Mouse (Mus musculus): ENCODE results near the gene Agbl1. TPM values are rescaled to one million over a fixed set of nuclear protein-coding genes. Genes with fewer than 3 reads are reported as not detected.

Agbl1 gene
- polyA plus RNA-seq, 1 experiment = not detected

DNA sequence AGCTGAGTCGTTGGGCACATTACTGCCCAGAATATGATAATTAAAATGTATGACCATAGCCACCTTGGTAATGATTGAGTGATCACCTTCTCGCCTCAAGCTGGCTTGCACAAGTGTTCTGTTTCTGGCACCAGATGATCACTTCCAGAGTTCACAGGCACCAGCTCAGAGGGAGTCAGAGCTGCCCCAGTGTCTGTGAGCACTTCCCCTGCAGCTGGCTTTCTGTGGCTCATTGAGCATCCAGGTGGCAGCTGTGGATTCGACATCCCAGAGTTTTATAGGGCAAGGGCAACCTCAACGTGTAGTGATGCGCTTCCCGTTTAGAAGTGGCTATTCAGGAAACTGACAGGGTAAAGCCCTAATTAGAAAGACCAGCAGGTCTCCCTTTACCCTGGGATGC, 244.5 kb downstream of the Agbl1 start:
- Histone ChIP-seq H3K4me3 (ENCODE audit: insufficient read depth, poor library complexity, severe bottlenecking) (no peak overlapping the region), H3K36me3 (ENCODE audit: control insufficient read depth, insufficient read depth) (no peaks in the 10 kb centered on the region), H3K79me2 (ENCODE audit: control insufficient read depth, insufficient read depth) (no peaks in the 10 kb centered on the region), H3K27me3 (ENCODE audit: control insufficient read depth, insufficient read depth, insufficient read length) (no peaks in the 10 kb centered on the region), H3ac (ENCODE audit: control insufficient read depth, insufficient read length, low read depth) (no peak overlapping the region), H3K79me3 (ENCODE audit: low read depth) (no peaks in the 10 kb centered on the region)
- TF ChIP-seq CEBPB (IDR thresholded peaks at IDR 0.05; ENCODE audit: low read depth) (no peak), MYOG (IDR thresholded peaks at IDR 0.05; ENCODE audit: control insufficient read depth, extremely low read depth, insufficient read length) (no peak), MYOD1 (IDR thresholded peaks at IDR 0.05; ENCODE audit: control insufficient read depth, insufficient read length, low read depth) (no peak)

DNA sequence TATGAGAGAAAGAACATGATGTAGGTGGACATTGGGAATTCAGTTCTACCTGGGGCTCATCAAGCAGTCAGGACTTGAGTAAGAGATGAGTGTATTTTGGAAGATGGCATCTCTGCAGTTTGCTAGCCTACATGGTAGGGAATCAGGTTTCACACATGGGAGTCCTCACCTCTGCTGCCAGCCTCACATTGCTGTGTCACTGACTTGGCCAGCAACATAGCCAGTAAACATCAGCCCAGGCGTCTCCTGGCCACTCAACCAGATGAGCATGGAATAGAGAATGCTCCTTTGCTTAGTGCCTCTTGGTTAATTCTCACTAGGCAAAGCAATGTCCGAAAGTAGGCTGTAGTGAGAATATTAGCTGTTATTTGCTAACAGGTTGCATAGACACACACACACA, 255.9 kb downstream of the Agbl1 start:
- no peaks in the 10 kb centered on the region for H3K27me3 ChIP-seq (ENCODE audit: control insufficient read depth, insufficient read depth, insufficient read length)
- no peak for TF ChIP-seq MYOG (IDR thresholded peaks at IDR 0.05; ENCODE audit: control insufficient read depth, extremely low read depth, insufficient read length)
- no peak for TF ChIP-seq CEBPB (IDR thresholded peaks at IDR 0.05; ENCODE audit: low read depth)
- no peak for TF ChIP-seq FOSL1 (IDR thresholded peaks at IDR 0.05; ENCODE audit: insufficient read depth, low read length, poor library complexity, severe bottlenecking)
- TF ChIP-seq CTCF (IDR thresholded peaks at IDR 0.05; ENCODE audit: control insufficient read depth, insufficient read depth, insufficient read length) = no peak
- TF ChIP-seq MAX (IDR thresholded peaks at IDR 0.05) = no peak
- TF ChIP-seq MYOD1 (IDR thresholded peaks at IDR 0.05; ENCODE audit: control insufficient read depth, insufficient read length, low read depth) = no peak
- TF ChIP-seq USF1 (IDR thresholded peaks at IDR 0.05; ENCODE audit: low read depth) = no peak
- H3K4me3 ChIP-seq (ENCODE audit: insufficient read depth, poor library complexity, severe bottlenecking) = no peak overlapping the region
- no peaks in the 10 kb centered on the region for H3K36me3 ChIP-seq (ENCODE audit: control insufficient read depth, insufficient read depth)
- H3K79me3 ChIP-seq (ENCODE audit: low read depth) = no peaks in the 10 kb centered on the region
- no peaks in the 10 kb centered on the region for H3K79me2 ChIP-seq (ENCODE audit: control insufficient read depth, insufficient read depth)
- no peak overlapping the region for H3ac ChIP-seq (ENCODE audit: control insufficient read depth, insufficient read length, low read depth)

DNA sequence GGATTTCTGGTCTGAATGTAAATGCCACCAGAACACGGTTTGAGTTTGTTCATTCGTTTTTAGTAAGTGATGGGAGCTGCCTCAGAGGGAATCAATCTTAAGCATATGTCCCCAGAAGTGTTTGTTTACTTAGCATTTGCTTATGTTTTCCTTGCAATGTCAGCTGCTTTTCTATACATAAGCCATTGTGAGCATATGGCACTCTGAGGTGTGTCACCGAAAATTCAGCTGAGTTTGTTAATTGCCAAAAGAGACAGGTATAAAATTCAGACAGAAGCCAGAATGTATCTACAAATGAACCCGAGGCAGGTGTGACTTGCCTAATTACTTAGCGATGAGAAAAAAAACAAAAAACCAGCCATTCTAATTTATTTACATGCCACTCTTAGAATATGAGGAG, 257.8 kb downstream of the Agbl1 start:
- Histone ChIP-seq H3K27me3 (ENCODE audit: control insufficient read depth, insufficient read depth, insufficient read length) (no peaks in the 10 kb centered on the region), H3K4me3 (ENCODE audit: insufficient read depth, poor library complexity, severe bottlenecking) (no peak overlapping the region), H3K79me2 (ENCODE audit: control insufficient read depth, insufficient read depth) (no peaks in the 10 kb centered on the region), H3K79me3 (ENCODE audit: low read depth) (no peaks in the 10 kb centered on the region), H3K36me3 (ENCODE audit: control insufficient read depth, insufficient read depth) (no peaks in the 10 kb centered on the region), H3ac (ENCODE audit: control insufficient read depth, insufficient read length, low read depth) (no peak overlapping the region)
- TF ChIP-seq USF1 (IDR thresholded peaks at IDR 0.05; ENCODE audit: low read depth) (no peak), CTCF (IDR thresholded peaks at IDR 0.05; ENCODE audit: control insufficient read depth, insufficient read depth, insufficient read length) (no peak)

DNA sequence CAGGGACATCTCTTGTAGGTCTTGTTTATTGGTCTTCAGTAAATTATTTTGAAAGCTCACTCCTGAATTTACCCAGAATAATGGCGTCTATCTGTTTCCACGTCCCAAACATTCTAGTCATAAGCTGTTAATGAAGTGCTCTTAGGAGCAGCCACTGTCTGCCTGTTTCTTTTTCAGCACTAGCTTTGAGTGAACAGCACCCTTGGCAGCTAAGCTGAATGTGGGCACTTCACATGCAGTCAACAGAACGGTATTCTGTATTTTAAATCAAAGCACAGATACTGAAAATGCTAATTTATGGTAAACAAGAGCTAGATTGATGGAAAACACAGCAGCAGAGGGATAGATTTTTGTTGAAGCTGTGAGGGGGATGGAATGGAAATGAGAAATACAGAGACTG, 294.6 kb downstream of the Agbl1 start:
- Histone ChIP-seq H3K4me3 (ENCODE audit: insufficient read depth, poor library complexity, severe bottlenecking) (no peak overlapping the region), H3K79me3 (ENCODE audit: low read depth) (no peaks in the 10 kb centered on the region), H3K79me2 (ENCODE audit: control insufficient read depth, insufficient read depth) (no peaks in the 10 kb centered on the region), H3K27me3 (ENCODE audit: control insufficient read depth, insufficient read depth, insufficient read length) (no peaks in the 10 kb centered on the region), H3K36me3 (ENCODE audit: control insufficient read depth, insufficient read depth) (no peaks in the 10 kb centered on the region), H3ac (ENCODE audit: control insufficient read depth, insufficient read length, low read depth) (no peak overlapping the region)
- TF ChIP-seq USF1 (IDR thresholded peaks at IDR 0.05; ENCODE audit: low read depth) (no peak), MYOG (IDR thresholded peaks at IDR 0.05; ENCODE audit: control insufficient read depth, extremely low read depth, insufficient read length) (no peak), FOSL1 (IDR thresholded peaks at IDR 0.05; ENCODE audit: insufficient read depth, low read length, poor library complexity, severe bottlenecking) (no peak), MAX (IDR thresholded peaks at IDR 0.05) (no peak), CEBPB (IDR thresholded peaks at IDR 0.05; ENCODE audit: low read depth) (no peak), MYOD1 (IDR thresholded peaks at IDR 0.05; ENCODE audit: control insufficient read depth, insufficient read length, low read depth) (no peak), CTCF (IDR thresholded peaks at IDR 0.05; ENCODE audit: control insufficient read depth, insufficient read depth, insufficient read length) (no peak)

- no peaks in the 10 kb centered on the region for H3K27me3 ChIP-seq (ENCODE audit: control insufficient read depth, insufficient read depth, insufficient read length)
- no peaks in the 10 kb centered on the region for H3K36me3 ChIP-seq (ENCODE audit: control insufficient read depth, insufficient read depth)
- H3K79me3 ChIP-seq (ENCODE audit: low read depth) = no peaks in the 10 kb centered on the region
- no peak overlapping the region for H3ac ChIP-seq (ENCODE audit: control insufficient read depth, insufficient read length, low read depth)
- TF ChIP-seq CTCF (IDR thresholded peaks at IDR 0.05; ENCODE audit: control insufficient read depth, insufficient read depth, insufficient read length) = no peak
- no peak for TF ChIP-seq MYOG (IDR thresholded peaks at IDR 0.05; ENCODE audit: control insufficient read depth, extremely low read depth, insufficient read length)
- TF ChIP-seq USF1 (IDR thresholded peaks at IDR 0.05; ENCODE audit: low read depth) = no peak
- no peak for TF ChIP-seq FOSL1 (IDR thresholded peaks at IDR 0.05; ENCODE audit: insufficient read depth, low read length, poor library complexity, severe bottlenecking)
- TF ChIP-seq MAX (IDR thresholded peaks at IDR 0.05) = no peak
- TF ChIP-seq CEBPB (IDR thresholded peaks at IDR 0.05; ENCODE audit: low read depth) = no peak
- TF ChIP-seq MYOD1 (IDR thresholded peaks at IDR 0.05; ENCODE audit: control insufficient read depth, insufficient read length, low read depth) = no peak
- no peaks in the 10 kb centered on the region for H3K79me2 ChIP-seq (ENCODE audit: control insufficient read depth, insufficient read depth)
- no peak overlapping the region for H3K4me3 ChIP-seq (ENCODE audit: insufficient read depth, poor library complexity, severe bottlenecking)
These were observed 316.8 kb downstream of the Agbl1 start for GRCm38 (mm10) chr7:76546456-76546855.

DNA sequence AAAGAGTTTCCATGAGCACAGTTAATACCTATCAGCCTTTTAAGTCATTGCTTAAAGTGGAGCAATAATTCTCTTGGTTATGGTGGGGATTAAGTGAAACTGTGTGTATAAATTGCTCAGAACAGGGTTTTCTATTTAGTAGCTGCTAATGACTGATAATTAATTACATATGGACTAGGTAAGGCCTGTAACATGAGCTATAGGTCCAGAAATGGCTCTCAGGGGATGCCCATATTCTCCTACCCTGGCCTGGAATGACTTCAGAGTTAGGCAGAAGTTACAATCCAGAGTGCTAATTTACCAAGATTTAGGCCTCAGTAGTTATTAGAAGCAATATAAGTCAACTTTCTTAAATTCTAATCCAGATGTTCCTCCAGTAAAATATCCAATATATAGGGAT, 317.6 kb downstream of the Agbl1 start:
- H3K27me3 ChIP-seq (ENCODE audit: control insufficient read depth, insufficient read depth, insufficient read length) = no peaks in the 10 kb centered on the region
- no peak overlapping the region for H3ac ChIP-seq (ENCODE audit: control insufficient read depth, insufficient read length, low read depth)
- H3K79me3 ChIP-seq (ENCODE audit: low read depth) = no peaks in the 10 kb centered on the region
- TF ChIP-seq USF1 (IDR thresholded peaks at IDR 0.05; ENCODE audit: low read depth) (no peak), CTCF (IDR thresholded peaks at IDR 0.05; ENCODE audit: control insufficient read depth, insufficient read depth, insufficient read length) (no peak), FOSL1 (IDR thresholded peaks at IDR 0.05; ENCODE audit: insufficient read depth, low read length, poor library complexity, severe bottlenecking) (no peak), CEBPB (IDR thresholded peaks at IDR 0.05; ENCODE audit: low read depth) (no peak), MYOG (IDR thresholded peaks at IDR 0.05; ENCODE audit: control insufficient read depth, extremely low read depth, insufficient read length) (no peak), MAX (IDR thresholded peaks at IDR 0.05) (no peak), MYOD1 (IDR thresholded peaks at IDR 0.05; ENCODE audit: control insufficient read depth, insufficient read length, low read depth) (no peak)
- H3K4me3 ChIP-seq (ENCODE audit: insufficient read depth, poor library complexity, severe bottlenecking) = no peak overlapping the region
- no peaks in the 10 kb centered on the region for H3K79me2 ChIP-seq (ENCODE audit: control insufficient read depth, insufficient read depth)
- H3K36me3 ChIP-seq (ENCODE audit: control insufficient read depth, insufficient read depth) = no peaks in the 10 kb centered on the region

Data from C2C12 (cell line).